Mouse (Mus musculus) hindbrain, embryonic 13.5 days (tissue): ENCODE measurements around the gene Magee2. TPM values are rescaled to one million over a fixed set of nuclear protein-coding genes. Genes with fewer than 3 reads are reported as not detected.
"Not testable (repeated sequence)": the region's sequence is repeated elsewhere in the genome, so short reads cannot be mapped to it uniquely, and the experiment has no call there.

ENCODE experiments used
- ATAC-seq: fragments of 200-750 bp; cut with Nextera tagmentation; 2 replicates; pipeline ENCODE4 v1.8.0; 2017; ENCODE audit warnings: moderate TSS enrichment; ENCODE audit not compliant: low FRiP score
- H3K27ac ChIP-seq: fragments of 300-500 bp; sonication (generic); 2 replicates; pipeline ENCODE4 v1.5.1; 2015; ENCODE audit warnings: inconsistent platforms, mild to moderate bottlenecking, moderate library complexity
- H3K27me3 ChIP-seq: fragments of 300-500 bp; sonication (generic); 2 replicates; pipeline ENCODE4 v1.6.1; 2015; ENCODE audit warnings: mild to moderate bottlenecking, inconsistent platforms
- H3K36me3 ChIP-seq: fragments of 300-500 bp; sonication (generic); 2 replicates; pipeline ENCODE4 v1.6.1; 2015; ENCODE audit warnings: mild to moderate bottlenecking, inconsistent platforms
- H3K4me1 ChIP-seq: fragments of 300-500 bp; sonication (generic); replicated peaks from 2 replicates; pipeline ENCODE4 v1.6.1; 2015; ENCODE audit warnings: inconsistent platforms
- H3K4me2 ChIP-seq: fragments of 300-500 bp; sonication (generic); 2 replicates; pipeline ENCODE4 v1.6.1; 2015; ENCODE audit warnings: inconsistent platforms, mild to moderate bottlenecking, moderate library complexity
- H3K4me3 ChIP-seq: fragments of 300-500 bp; sonication (generic); 2 replicates; pipeline ENCODE4 v1.5.1; 2015; ENCODE audit warnings: mild to moderate bottlenecking, inconsistent platforms
- H3K9ac ChIP-seq: fragments of 300-500 bp; sonication (generic); 2 replicates; pipeline ENCODE4 v1.6.1; 2015; ENCODE audit warnings: mild to moderate bottlenecking, inconsistent platforms
- H3K9me3 ChIP-seq: fragments of 300-500 bp; sonication (generic); 2 replicates; pipeline ENCODE4 v1.6.1; 2016; ENCODE audit warnings: inconsistent platforms
- WGBS: fragments of 180-500 bp; shearing (Covaris S2); methylation state at CpG from one replicate; pipeline ENCODE4 v1.1.7; 2015; 5-methylcytosine and 5-hydroxymethylcytosine counted together
- polyA plus RNA-seq: library from polyadenylated mRNA; unstranded; fragments of >200 nt; fragmentation: Nextera tagmentation; extraction: Ambion mirVana; gene quantifications from 2 replicates; pipeline ENCODE4 v1.2.1, GENCODE M21; 2015

Gene Magee2
- 20.8 and 21.3 TPM in 2 replicates for polyA plus RNA-seq

GRCm38 (mm10) chrX:104856751-104857341 is at the start of gene Magee2:
Gene Magee2, minus strand, starts transcription at chrX:104857267.
- H3K27ac ChIP-seq, result peak within 1 kb of the TSS; percentile 76
- ATAC-seq, result peak; percentile 97
- H3K36me3 ChIP-seq, result no peaks in the 10 kb centered on the region
- peaks cover 65% of the 10 kb centered on the region for H3K27me3 ChIP-seq
- H3K9me3 ChIP-seq, result no peaks in the 10 kb centered on the region
- peak within 1 kb of the TSS; percentile 48 for H3K4me3 ChIP-seq
- H3K9ac ChIP-seq, result peak within 1 kb of the TSS; percentile 76
- 15% methylated on average over 37 of the region's 37 CpGs for WGBS
- 0 out of 2 replicates have a peak, but pooled peaks cover 3% of the 10 kb centered on the region for H3K4me1 ChIP-seq
- H3K4me2 ChIP-seq, result peak within 1 kb of the TSS; percentile 51

- Histone ChIP-seq H3K4me2 (0 out of 2 replicates have a peak overlapping the region, but pooled peaks have one; percentile 15), H3K9ac (no peak overlapping the region), H3K4me3 (no peak overlapping the region), H3K36me3 (no peaks in the 10 kb centered on the region), H3K27ac (no peak overlapping the region), H3K9me3 (no peaks in the 10 kb centered on the region), H3K4me1 (0 out of 2 replicates have a peak, but pooled peaks cover 3% of the 10 kb centered on the region), H3K27me3 (peaks cover 67% of the 10 kb centered on the region)
- no peak for ATAC-seq
- WGBS, result 33% methylated on average over 9 of the region's 9 CpGs
Measured at GRCm38 (mm10) chrX:104853610-104854009, 3.5 kb downstream of the Magee2 start.

- ATAC-seq, H3K27ac ChIP-seq, H3K4me2 ChIP-seq, H3K9ac ChIP-seq, H3K4me3 ChIP-seq, H3K4me1 ChIP-seq, H3K9me3 ChIP-seq, H3K36me3 ChIP-seq: not testable (repeated sequence)
- H3K27me3 ChIP-seq, result peaks cover 11% of the 10 kb centered on the region; the same call in 1 of the 2 replicates
- 54% methylated on average over 4 of the region's 5 CpGs for WGBS
Measured at GRCm38 (mm10) chrX:104817583-104817982, 39.5 kb downstream of the Magee2 start.

- 64% methylated on average over 1 of the region's 3 CpGs for WGBS
- H3K27ac ChIP-seq, H3K36me3 ChIP-seq, H3K4me3 ChIP-seq, H3K4me1 ChIP-seq, H3K9me3 ChIP-seq, H3K4me2 ChIP-seq, ATAC-seq, H3K9ac ChIP-seq: not testable (repeated sequence)
- H3K27me3 ChIP-seq, result peaks cover 11% of the 10 kb centered on the region; the same call in 1 of the 2 replicates
Measured at GRCm38 (mm10) chrX:104816987-104817386, 40.1 kb downstream of the Magee2 start.

GRCm38 (mm10) chrX:104813704-104814103 is 43.4 kb downstream of the Magee2 start:
- 55% methylated on average over 4 of the region's 4 CpGs for WGBS
- H3K4me1 ChIP-seq, H3K9me3 ChIP-seq, H3K4me2 ChIP-seq, H3K36me3 ChIP-seq, H3K4me3 ChIP-seq, H3K27ac ChIP-seq, H3K9ac ChIP-seq, ATAC-seq: not testable (repeated sequence)
- peaks cover 11% of the 10 kb centered on the region; the same call in 1 of the 2 replicates for H3K27me3 ChIP-seq

Other genes starting within 250 kb of the Magee2 start
- 4.6 and 5.2 TPM in 2 replicates for gene Zdhhc15, start 186.2 kb downstream of the Magee2 start, polyA plus RNA-seq
- 32.9 and 34.4 TPM in 2 replicates for gene Pbdc1, start 222.5 kb upstream of the Magee2 start, polyA plus RNA-seq